Mouse (Mus musculus) olfactory bulb, adult 2 months (tissue): Measurements from ENCODE around the gene Olfr1493-ps1.

Source experiments
- CTCF ChIP-seq: fragments of 200-500 bp; IDR thresholded peaks from 2 replicates; pipeline ENCODE4 v1.5.1; 2012; ENCODE audit warnings: low read depth, mild to moderate bottlenecking, low read length, moderate library complexity; ENCODE audit not compliant: insufficient read depth
- POLR2A ChIP-seq: fragments of 200-500 bp; IDR thresholded peaks from 2 replicates; pipeline ENCODE4 v1.6.1; 2012; ENCODE audit warnings: mild to moderate bottlenecking, low read depth, low read length, moderate library complexity; ENCODE audit not compliant: insufficient read depth

DNA sequence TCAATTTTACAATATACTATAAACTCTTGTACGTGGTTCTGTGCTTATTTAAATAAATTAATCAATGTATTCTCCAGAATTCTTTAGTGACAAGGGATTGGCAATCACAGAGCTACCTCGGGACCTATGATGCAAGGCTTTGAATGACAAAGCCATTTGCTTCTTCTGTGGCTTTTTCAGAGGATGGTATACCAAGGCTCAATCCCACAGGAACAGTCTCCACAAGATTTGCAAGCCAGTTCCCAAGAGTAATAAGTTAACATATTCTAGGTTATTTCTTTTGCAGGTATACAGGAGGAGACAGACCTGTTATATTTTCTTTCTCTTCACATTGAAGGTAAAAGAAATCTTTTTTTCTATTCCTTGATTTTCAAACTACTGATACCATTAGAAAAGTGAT is at the start of gene Olfr1493-ps1:
- no peak for TF ChIP-seq POLR2A
- no peak for TF ChIP-seq CTCF
